Mouse (Mus musculus) midbrain, postnatal 0 days (tissue): ENCODE measurements around the gene Capza1. TPM values are rescaled to one million over a fixed set of nuclear protein-coding genes. Genes with fewer than 3 reads are reported as not detected.

ENCODE experiments used
- ATAC-seq: fragments of 200-750 bp; cut with Nextera tagmentation; 2 replicates; pipeline ENCODE4 v1.8.0; 2017; ENCODE audit warnings: moderate number of reproducible peaks, mild to moderate bottlenecking, moderate TSS enrichment, moderate library complexity; ENCODE audit not compliant: low FRiP score
- DNase-seq: peaks from one replicate; pipeline ENCODE4 v3.0.0-alpha.2; 2015; ENCODE audit warnings: low spot score
- H3K27ac ChIP-seq: fragments of 300-500 bp; sonication (generic); 2 replicates; pipeline ENCODE4 v1.5.1; 2014; ENCODE audit warnings: low read depth, mild to moderate bottlenecking, low read length, mixed read lengths
- H3K27me3 ChIP-seq: fragments of 300-500 bp; sonication (generic); 2 replicates; pipeline ENCODE4 v1.6.1; 2014; ENCODE audit warnings: low read length, control low read depth, mixed read lengths; ENCODE audit not compliant: insufficient read depth
- H3K36me3 ChIP-seq: fragments of 300-500 bp; sonication (generic); 2 replicates; pipeline ENCODE4 v1.6.1; 2014; ENCODE audit warnings: low read length, control low read depth, mixed read lengths; ENCODE audit not compliant: insufficient read depth
- H3K4me1 ChIP-seq: fragments of 300-500 bp; sonication (generic); 2 replicates; pipeline ENCODE4 v1.6.1; 2014; ENCODE audit warnings: mild to moderate bottlenecking, control low read depth, antibody characterized with exemption, low read length, mixed read lengths; ENCODE audit not compliant: insufficient read depth
- H3K4me2 ChIP-seq: fragments of 300-500 bp; sonication (generic); 2 replicates; pipeline ENCODE4 v1.6.1; 2014; ENCODE audit warnings: low read depth, mild to moderate bottlenecking, low read length, mixed read lengths; ENCODE audit not compliant: poor library complexity, severe bottlenecking
- H3K4me3 ChIP-seq: fragments of 300-500 bp; sonication (generic); 2 replicates; pipeline ENCODE4 v1.5.1; 2014; ENCODE audit warnings: low read depth, mild to moderate bottlenecking, low read length, moderate library complexity
- H3K9ac ChIP-seq: fragments of 300-500 bp; sonication (generic); replicated peaks from 2 replicates; pipeline ENCODE4 v1.6.1; 2014; ENCODE audit warnings: mild to moderate bottlenecking, low read length, moderate library complexity, mixed read lengths; ENCODE audit not compliant: poor library complexity, severe bottlenecking
- H3K9me3 ChIP-seq: fragments of 300-500 bp; sonication (generic); 2 replicates; pipeline ENCODE4 v1.6.1; 2016; ENCODE audit warnings: low read length, control low read depth
- CTCF ChIP-seq: IDR thresholded peaks from 2 replicates; pipeline ENCODE4 v1.5.1; 2016; ENCODE audit warnings: antibody characterized with exemption, mild to moderate bottlenecking
- WGBS: fragments of 180-500 bp; shearing (Covaris S2); extraction: QIAGEN DNeasy Blood & Tissue Kit; methylation state at CpG from one replicate; pipeline ENCODE4 v1.1.7; 2014; 5-methylcytosine and 5-hydroxymethylcytosine counted together
- polyA plus RNA-seq: library from polyadenylated mRNA; unstranded; fragments of >200 nt; fragmentation: Nextera tagmentation; extraction: Ambion mirVana; gene quantifications from 2 replicates; pipeline ENCODE4 v1.2.1, GENCODE M21; 2015
- total RNA-seq: library from RNA; depleted of rRNA; stranded (reverse); fragments of >200 nt; gene quantifications from 2 replicates; pipeline ENCODE4 v1.2.3, GENCODE M21; 2014; rRNA removed

Gene Capza1
- 110 and 112 TPM in 2 replicates for total RNA-seq
- polyA plus RNA-seq, result 99.2 and 103 TPM in 2 replicates

- peak within 1 kb of the TSS; percentile 91 for H3K9ac ChIP-seq
- H3K27me3 ChIP-seq, result no peaks in the 10 kb centered on the region
- under 1% methylated on average over 42 of the region's 43 CpGs for WGBS
- no peaks in the 10 kb centered on the region for H3K36me3 ChIP-seq
- ATAC-seq (peak; percentile 98), DNase-seq (peak; percentile 94)
- peaks cover 17% of the 10 kb centered on the region; the same call in 1 of the 2 replicates for H3K4me1 ChIP-seq
- peak within 1 kb of the TSS; percentile 83 for H3K4me2 ChIP-seq
- H3K4me3 ChIP-seq, result peak within 1 kb of the TSS; percentile 98
- peak; percentile 38 for TF ChIP-seq CTCF
- no peaks in the 10 kb centered on the region for H3K9me3 ChIP-seq
- H3K27ac ChIP-seq, result peak within 1 kb of the TSS; percentile 96
Measured at GRCm38 (mm10) chr3:104863786-104864650, at the start of gene Capza1, which contains the start of gene St7l. Capza1 (minus strand) TSS chr3:104864505. St7l (plus strand) TSS chr3:104864005.

GRCm38 (mm10) chr3:104909195-104909594 lies 44.9 kb upstream of the Capza1 start:
- ATAC-seq (no peak), DNase-seq (no peak)
- no peak overlapping the region for H3K4me2 ChIP-seq
- H3K9me3 ChIP-seq, result no peaks in the 10 kb centered on the region
- H3K9ac ChIP-seq, result no peak overlapping the region
- H3K4me3 ChIP-seq, result no peak overlapping the region
- TF ChIP-seq CTCF, result no peak
- H3K27me3 ChIP-seq, result no peaks in the 10 kb centered on the region
- 79% methylated on average over 6 of the region's 6 CpGs for WGBS
- H3K36me3 ChIP-seq, result peaks cover 14% of the 10 kb centered on the region
- no peaks in the 10 kb centered on the region for H3K4me1 ChIP-seq
- no peak overlapping the region for H3K27ac ChIP-seq

GRCm38 (mm10) chr3:104906007-104906406 lies 41.7 kb upstream of the Capza1 start:
- H3K27me3 ChIP-seq, result no peaks in the 10 kb centered on the region
- H3K27ac ChIP-seq, result no peak overlapping the region
- no peak overlapping the region for H3K4me2 ChIP-seq
- no peak for TF ChIP-seq CTCF
- H3K36me3 ChIP-seq, result peaks cover 14% of the 10 kb centered on the region
- H3K4me3 ChIP-seq, result no peak overlapping the region
- DNase-seq, result no peak
- H3K9me3 ChIP-seq, result no peaks in the 10 kb centered on the region
- 85% methylated on average over 3 of the region's 3 CpGs for WGBS
- H3K9ac ChIP-seq, result no peak overlapping the region
- ATAC-seq, result no peak
- H3K4me1 ChIP-seq, result no peaks in the 10 kb centered on the region

- Histone ChIP-seq H3K36me3 (peaks cover 14% of the 10 kb centered on the region), H3K9ac (no peak overlapping the region), H3K27me3 (no peaks in the 10 kb centered on the region), H3K4me3 (no peak overlapping the region), H3K9me3 (no peaks in the 10 kb centered on the region), H3K4me2 (no peak overlapping the region), H3K27ac (no peak overlapping the region), H3K4me1 (no peaks in the 10 kb centered on the region)
- no peak for TF ChIP-seq CTCF
- ATAC-seq, result no peak
- WGBS, result 96% methylated on average over 4 of the region's 4 CpGs
- no peak for DNase-seq
Measured at GRCm38 (mm10) chr3:104905389-104905788, 41.1 kb upstream of the Capza1 start.

GRCm38 (mm10) chr3:104901154-104901553 lies 36.8 kb upstream of the Capza1 start:
- ATAC-seq (no peak), DNase-seq (no peak)
- TF ChIP-seq CTCF, result no peak
- H3K27ac ChIP-seq, result no peak overlapping the region
- H3K4me2 ChIP-seq, result no peak overlapping the region
- H3K4me3 ChIP-seq, result no peak overlapping the region
- H3K4me1 ChIP-seq, result no peaks in the 10 kb centered on the region
- 96% methylated on average over 4 of the region's 4 CpGs for WGBS
- peaks cover 30% of the 10 kb centered on the region for H3K36me3 ChIP-seq
- H3K9me3 ChIP-seq, result no peaks in the 10 kb centered on the region
- H3K27me3 ChIP-seq, result no peaks in the 10 kb centered on the region
- H3K9ac ChIP-seq, result no peak overlapping the region

- H3K4me1 ChIP-seq, result no peaks in the 10 kb centered on the region
- no peaks in the 10 kb centered on the region for H3K27me3 ChIP-seq
- DNase-seq (peak; percentile 21), ATAC-seq (no peak)
- no peak overlapping the region for H3K27ac ChIP-seq
- no peaks in the 10 kb centered on the region for H3K9me3 ChIP-seq
- peaks cover 29% of the 10 kb centered on the region for H3K36me3 ChIP-seq
- H3K4me3 ChIP-seq, result no peak overlapping the region
- 90% methylated on average over 3 of the region's 3 CpGs for WGBS
- no peak overlapping the region for H3K9ac ChIP-seq
- no peak overlapping the region for H3K4me2 ChIP-seq
- TF ChIP-seq CTCF, result no peak
Measured at GRCm38 (mm10) chr3:104896141-104896540, 31.8 kb upstream of the Capza1 start.
